Mouse (Mus musculus) left cerebral cortex, adult 11 months (tissue): ENCODE results near the gene Hnrnpu.

Source experiments
- DNase-seq: peaks from one replicate; pipeline ENCODE4 v3.0.0; 2022; ENCODE audit warnings: low spot score

Gene Hnrnpu

DNA sequence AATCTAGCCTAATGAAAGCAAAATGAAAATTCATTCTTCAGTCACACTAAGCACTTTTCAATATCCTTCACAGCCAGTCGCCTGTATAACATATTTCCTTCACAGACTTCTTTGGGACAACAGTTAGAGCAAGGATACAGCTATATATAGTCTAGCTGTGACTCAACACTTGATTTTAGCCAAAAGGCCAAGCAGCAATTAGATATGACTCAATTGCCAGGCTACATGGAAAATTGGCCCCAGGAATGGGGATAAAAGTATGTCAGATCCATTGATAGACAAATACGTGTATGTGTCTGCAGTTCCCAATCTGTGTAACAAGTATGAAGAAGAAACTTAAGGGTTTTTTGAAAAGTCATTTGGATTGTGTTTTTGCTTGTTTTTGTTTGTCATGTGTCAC, 2.6 kb upstream of the Hnrnpu start:
- no peak for DNase-seq

DNA sequence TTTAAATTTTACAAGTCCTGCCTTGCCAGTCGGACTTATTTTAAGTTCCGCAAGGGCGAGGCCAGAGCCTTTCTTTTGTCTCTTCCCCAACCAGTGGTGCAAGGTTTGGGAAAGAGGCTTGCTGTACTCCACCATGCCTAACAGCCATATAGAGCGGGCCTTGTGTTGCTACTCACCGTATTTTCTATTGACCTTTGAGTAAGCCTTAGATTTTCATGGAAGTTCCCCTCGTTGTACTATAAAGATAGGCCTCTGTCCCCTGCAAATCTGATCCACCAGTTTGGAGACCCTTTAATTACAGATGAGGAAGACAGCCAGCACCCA, 683 bp upstream of the Hnrnpu start:
- no peak for DNase-seq

DNA sequence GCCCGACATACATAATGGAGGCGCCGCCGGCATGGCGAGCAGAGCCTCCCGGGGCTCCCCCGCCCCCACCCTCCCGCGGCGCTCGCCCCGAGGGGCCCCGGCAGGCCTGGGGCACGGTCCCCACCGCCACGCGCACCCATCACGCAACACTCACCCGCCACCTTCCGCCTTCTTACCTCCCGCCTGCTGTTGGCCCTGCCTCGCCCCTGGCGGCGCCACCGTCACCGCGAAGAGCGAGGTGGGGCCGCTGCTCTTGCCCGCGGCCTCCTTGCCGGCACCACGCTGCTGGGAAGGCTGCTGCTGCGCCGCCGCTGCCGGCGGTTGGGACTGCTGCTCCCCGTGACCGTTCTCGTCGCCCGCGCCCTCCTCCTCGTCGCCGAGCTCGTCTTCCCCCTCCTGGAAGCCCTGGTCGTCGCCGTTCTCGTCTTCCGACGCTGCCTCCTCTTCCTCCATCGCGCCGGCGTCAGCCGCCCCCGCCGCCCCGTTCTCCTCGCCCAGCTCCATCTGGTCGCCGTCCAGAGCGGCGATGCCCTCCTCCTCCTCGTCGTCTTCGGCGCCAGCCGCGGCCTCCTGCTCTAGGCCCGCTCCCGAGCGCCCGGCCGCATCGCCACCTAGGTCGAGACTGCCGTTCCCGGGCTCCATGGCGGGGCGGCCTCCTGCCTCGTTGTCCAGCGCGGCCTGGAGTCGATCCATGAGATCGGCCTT, 668 bp downstream of the Hnrnpu start:
- DNase-seq: no peak

DNA sequence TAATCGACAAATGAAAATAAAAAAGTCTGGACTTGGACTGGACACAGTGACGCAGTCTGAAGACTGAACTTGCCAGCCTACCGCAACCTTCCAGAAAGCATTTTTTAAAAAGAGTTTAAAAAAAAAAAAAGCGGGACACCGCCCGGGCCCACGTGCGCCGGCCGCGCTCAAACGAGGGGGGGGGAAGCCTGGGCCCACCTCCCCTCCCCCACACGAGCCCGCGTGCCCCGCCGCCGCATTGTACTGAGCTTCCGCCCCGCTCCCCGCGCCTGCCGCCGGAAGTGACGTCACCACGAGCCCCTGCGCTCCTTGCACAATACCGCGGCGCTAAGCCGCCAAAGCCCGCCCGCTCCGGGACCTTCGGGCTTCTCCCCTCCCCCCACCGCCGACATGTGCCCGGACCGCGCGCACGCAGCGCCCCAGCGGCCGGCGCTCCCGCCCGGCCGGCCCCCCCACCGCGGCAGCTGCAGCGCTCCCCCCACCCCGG, 1.3 kb downstream of the Hnrnpu start:
- DNase-seq: peak; percentile 88

DNA sequence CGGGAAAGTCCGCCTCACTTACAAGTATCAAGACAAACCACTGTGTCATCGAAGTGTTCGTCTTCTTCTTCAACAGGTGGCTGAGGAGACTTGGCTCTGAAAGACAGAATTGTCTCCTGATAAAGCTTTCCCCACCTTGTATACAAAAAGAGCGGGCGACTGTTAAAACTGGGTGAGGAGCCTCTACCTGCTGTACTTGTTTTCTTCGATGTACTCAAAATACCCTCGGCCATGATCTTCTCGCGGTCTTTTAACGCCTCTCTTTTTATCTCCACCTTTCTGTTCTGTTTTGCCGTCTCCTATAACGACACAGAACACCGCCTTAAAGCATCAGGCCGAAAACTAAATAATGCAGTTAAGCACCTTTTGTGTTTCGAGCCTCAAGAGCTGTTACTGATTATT, 1.7 kb downstream of the Hnrnpu start:
- DNase-seq: no peak

DNA sequence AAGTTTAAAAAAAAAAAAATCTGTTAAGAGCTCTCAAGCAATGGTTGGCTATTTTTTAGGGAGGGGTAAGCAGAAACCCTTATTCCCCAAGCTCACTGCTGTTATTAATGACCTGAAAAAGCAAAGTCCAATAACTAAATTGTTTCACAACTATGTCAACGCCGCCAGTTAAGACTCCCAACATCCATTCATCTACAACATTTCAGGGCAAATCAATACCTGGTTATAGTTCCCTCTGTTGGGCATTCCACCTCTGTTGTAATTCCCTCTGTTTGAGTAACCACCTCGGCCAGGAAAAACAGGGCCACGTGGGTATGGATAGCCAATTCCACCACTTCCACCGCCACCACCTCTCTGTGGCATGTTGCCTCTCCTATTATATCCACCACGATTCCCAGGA, 7.7 kb downstream of the Hnrnpu start:
- no peak for DNase-seq

DNA sequence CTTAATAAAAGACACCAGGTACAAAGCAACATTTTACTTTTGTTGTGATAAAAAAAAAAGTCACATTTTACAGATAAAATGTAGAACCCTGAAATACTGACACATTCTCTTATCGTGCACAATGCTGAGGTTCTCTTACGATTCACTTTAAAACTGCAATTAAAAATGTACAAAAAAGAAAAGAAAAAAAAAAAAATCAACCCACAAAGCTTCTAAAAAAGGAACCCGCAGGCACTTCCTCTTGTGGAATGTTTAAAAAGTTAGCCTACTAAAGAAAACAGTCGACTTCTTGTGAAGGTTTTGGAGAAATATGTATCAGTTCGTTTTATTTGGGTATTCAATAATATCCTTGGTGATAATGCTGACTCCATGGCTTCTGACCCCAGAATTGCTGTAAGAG, 8.6 kb downstream of the Hnrnpu start:
- DNase-seq: no peak

DNA sequence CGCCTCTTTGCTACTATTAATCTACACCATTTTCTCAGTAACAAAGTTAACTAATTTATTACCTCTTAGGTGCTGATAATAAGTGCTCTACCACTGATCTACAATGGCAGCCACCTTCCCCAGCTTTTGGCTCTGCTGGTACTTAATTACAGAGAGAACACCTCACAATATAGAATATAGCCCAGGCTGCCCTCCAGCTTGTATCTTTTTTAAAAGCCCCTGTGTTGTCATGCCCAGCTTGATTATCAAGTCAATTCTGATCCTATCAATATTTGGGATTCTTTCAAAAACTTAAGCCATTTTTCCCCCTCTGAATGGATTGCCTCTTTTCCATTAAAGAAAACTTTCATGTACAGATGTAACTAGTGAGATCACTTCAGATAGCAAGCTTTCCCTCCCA, 10.6 kb downstream of the Hnrnpu start:
- no peak for DNase-seq

DNA sequence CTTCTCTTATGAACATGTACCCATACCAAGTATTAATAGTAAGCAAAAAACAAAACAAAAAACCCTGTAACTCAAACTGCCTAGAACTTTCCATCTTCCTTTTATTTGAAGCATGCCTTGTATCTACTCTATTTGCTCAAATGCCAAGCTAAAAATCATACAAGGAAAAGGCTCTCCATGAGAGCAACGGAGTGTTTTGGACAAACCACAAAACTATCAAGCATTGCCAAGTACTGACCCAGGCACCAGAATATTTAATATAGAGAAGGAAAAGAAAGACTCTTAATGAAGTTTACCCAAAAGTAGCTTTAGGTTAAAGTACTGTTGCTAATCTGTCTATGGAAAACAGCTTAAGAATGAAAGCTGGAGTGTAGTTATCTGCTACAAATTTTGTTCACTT, 11.2 kb downstream of the Hnrnpu start:
- no peak for DNase-seq

DNA sequence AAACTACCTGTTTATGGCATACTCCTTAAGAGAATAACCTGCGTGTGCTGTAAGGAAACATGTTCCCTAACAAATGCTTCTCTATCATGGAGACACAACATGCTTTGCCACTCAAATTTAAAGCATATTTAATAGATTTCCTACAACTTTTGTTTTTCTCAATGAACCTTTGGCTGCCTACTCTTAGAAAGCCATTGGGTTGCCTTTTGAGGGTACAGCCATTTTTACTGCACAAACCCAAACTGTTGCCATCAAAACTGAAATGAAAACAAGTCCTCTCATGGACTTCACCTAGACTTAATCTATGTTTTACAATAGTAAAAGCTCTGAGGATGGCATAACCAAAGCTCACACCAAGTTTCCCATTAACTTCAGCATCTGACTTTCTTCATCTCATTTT, 13.0 kb downstream of the Hnrnpu start:
- no peak for DNase-seq

DNA sequence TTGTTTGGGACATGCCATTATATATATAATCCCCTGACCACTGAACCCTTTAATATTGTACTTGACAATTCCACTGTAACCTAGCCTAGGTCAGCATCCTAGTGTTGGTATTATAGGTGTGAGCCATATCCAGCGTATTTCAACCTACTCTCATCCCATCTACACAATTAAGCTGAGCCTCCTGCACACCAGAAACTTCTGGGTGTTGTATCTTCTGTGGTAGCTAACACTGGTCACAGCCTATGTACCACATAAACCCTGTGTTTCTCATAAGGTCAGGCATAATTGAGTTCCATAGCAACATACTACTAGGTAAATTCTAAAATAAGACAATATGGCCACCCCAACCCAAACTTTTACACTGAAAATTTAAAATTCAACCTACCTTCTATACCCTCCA, 14.4 kb downstream of the Hnrnpu start:
- no peak for DNase-seq

DNA sequence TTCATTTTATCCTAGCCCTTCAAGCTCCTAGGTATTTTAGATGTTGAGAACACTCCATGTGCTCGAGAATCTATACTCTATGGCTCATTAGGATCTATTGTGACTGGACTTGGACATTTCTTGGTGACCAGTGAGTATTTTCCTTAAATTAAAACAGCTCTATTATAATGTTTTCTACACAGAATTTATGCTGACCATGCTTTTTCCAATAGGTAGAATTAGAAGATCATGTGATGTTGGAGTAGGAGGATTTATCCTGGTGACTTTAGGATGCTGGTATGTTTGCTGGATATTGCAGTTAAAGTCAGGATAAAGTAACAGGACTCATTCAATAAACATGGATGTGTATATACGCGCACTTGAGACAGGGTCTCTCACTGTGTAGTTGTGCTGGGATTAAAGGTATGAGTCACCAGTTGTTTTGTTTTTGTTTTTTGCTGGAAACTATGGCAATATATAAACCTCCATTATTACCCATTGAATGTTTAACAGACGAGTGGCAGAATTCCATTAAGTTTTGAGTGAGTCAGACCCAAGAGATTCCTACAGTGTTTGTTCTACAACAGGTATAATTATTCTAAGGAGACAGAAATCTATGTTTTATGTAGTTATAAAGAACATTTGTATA, 15.8 kb downstream of the Hnrnpu start:
- no peak for DNase-seq

DNA sequence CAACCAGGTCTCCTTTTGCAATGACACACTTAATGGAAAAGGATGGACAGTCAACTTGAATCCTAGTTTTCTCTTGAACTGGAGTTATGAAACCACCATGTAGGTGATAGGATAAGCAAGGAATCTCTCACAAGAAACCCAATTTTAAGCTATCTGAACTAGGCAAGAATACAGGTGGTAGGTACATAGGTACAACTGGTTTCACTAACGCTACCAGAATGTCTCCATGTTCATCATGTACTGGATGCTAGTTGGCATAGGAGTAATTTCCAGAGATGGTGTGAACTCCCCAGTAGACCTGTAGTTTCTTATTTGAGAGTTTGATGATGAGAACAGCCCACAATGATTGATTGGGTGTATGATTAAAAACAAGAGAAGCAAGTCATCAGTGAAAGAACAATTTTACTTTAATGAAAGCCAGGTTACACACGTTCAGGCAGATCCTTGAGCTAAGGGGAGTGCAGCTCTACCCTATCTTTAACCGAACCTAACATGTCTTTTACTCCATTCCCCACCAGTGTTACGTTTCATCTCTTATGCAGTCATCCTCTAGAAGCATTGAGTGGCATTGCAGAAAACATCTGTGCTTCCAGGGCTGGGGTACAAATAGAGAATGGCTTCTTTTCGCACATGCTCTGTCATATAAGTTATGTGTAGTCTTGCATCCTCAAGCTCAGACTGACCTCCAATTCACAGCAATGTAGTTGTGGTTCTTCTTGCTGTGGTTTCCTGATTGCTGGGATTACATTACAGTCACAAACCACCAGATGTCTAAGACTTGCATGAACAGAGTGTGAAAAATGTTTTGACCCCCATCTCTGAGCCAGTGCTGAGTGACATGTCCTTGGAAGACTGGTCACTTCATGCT, 16.6 kb downstream of the Hnrnpu start:
- DNase-seq: no peak

DNA sequence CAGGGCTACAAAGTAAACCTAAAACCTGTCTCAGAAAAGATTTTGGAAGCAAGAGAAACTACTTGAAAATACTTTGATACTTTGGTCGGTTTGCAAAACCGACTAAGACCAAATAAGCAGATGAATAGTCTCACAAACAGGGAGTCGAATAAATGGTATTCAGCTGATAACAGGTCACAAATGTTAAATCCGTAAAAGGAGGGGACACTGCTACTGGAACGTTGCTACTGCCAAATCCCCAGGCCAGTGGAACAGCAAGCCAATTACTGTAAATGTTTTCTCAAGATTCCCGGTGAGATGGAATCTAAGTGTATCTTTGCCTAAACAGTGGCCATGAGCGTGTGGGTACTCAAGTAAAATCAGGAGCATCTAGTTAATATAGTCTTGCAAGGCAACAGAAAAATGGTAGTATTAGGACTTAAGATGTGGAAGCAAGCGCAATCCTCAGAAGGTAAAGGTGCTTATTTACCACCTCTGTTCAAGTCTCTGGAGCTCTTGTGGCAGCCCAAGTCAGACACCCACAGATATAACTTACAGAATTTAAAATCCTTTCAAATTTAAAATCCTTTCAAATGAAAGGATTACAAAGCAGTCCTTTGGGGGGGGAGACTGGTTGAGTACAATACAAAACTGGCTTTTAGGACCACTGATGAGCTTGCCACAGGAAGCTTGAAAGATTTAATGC, 17.4 kb downstream of the Hnrnpu start:
- no peak for DNase-seq

DNA sequence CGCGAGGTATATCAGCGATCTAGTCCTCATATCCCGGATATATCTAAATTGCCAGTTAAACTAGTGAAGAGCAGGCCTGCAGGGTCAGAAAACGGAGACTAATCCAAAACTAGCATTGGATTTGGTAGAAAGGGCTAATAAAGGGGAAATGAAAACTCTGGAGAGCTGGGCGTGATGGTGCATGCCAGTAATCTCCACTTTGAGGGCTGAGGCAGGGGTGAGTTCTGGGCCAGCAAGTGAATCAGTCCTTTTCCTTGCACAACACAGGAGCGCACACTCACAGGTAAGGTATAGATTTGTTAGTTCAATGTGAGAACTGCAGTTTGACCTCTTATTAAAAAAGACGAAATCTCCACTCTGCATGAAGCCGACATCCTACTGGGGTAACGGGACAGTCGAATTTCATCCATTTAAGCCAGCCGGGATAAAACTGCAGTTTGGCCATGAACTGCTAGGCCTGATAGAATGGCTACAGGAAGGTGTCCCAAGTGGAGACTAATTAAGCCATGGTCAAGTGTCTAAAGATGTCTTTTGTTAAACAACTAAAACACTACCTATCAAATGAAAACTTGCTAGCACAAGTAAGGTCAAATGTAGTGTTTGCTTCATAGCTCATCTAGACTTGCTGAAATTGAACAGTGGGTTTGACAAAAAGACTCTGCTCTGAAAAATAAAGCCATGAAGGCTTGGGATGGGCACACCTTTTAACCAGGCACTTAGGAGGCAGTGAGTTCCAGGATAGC, 18.1 kb downstream of the Hnrnpu start:
- no peak for DNase-seq

DNA sequence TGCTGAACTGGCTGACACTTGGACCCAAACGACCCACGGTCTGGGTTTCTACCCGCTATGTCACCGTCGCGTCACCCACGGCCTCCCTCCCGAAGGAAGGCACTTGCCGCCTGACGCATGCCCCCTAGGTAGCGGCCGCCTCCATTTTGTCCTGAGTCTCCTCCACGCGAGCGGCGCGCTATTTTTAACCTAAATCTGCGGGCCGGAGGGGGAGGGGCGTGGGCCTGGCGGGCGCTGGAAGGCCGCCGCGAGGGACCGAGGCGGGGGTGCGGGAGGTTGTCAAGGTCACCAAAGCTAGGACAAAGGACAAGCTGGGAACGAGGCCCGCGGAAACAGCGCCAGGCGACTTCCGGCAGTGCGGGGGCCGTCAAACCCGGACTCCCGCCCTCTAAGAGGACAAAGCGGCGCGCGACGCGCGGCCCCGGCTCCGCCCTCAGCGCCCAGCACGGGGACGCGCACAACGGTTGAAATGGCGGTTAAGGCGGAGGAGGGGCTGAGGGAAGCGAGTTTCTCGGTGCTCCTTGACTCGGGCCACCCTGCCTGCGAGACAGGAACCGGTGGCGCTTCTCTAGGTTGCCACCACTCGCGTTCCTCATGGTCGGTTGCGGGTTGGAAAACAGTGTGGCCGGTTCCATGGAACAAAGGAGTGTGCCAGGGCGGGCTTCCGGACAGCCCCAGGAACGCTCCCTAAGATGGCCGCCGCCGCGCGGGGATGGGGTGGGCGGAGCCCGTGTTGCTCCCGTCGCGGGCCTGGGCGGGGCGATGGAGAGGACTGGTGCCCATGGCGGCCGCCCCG, 19.0 kb downstream of the Hnrnpu start, which contains the start of gene Cox20:
Gene Cox20 (plus strand): TSS at position 742 of the 796 bp plus-strand sequence.
- peak; percentile 92 for DNase-seq

DNA sequence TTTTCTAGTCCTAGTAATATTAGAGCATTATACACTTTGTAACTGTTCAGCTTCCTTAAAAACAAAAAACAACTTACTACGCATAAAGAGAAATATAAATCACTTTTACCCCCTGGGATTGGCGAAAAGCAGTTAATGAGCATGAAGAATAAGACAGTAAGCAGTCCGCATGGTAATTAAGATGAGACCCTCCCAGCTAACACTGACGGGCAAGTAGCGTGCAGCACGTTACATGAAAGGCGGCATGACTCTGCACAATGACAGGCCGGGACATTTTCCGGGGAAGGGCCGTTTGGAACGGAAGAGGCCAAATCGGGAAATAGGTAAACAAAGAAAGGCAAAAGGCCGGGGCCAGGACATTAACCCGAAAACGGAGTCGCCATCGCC, 19.6 kb downstream of the Hnrnpu start:
- DNase-seq: no peak

DNA sequence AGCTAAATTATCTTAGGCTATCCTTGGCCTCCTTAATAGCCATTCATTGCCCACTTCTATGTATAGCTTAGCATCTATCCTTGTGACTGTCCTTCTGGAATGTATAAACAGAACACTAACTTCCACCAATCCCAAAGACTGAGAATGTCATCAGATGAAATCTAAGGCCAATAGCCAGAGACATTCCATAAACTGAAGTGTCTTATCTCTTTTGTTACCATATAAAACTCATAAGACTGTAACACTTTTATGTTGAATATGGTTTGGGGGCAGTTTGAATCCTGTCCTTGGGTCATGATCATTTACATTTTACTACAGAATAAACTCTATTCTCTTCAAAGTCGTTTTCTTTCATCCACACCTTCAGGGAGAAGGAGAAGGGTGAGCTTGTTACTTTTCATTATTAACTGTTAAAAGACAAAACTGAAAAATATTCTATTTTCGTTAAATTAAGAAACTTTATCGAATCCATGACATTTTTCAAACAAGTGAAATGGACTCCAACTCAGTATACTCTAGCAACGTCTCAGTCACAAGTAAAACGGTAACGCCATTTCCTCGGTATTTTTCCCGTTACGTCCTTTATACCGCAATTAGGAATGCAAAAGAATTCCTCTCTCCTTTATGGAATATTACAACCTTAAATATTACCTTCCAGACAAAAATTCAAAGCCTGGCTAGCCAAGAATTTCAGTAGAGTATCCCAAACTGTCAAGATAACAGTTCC, 20.2 kb downstream of the Hnrnpu start:
- DNase-seq: no peak

DNA sequence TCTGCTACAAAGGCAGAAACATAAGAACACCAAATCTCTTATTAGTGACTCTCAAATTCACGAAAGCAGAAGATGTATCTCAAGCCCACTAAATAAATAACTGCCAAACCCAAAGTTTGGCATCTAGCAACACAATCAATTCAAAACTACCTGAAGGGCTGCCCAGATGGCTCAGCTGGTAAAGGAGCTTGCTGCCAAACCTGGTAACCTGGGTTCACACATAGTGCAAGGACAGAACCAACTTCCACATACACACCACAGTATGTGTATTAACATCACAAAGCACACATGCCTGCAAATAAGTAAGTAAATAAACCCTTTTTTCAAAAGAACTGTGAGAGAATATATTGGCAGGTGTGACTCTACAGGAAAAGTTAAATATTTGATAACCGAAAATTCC, 23.4 kb downstream of the Hnrnpu start:
- DNase-seq: no peak

DNA sequence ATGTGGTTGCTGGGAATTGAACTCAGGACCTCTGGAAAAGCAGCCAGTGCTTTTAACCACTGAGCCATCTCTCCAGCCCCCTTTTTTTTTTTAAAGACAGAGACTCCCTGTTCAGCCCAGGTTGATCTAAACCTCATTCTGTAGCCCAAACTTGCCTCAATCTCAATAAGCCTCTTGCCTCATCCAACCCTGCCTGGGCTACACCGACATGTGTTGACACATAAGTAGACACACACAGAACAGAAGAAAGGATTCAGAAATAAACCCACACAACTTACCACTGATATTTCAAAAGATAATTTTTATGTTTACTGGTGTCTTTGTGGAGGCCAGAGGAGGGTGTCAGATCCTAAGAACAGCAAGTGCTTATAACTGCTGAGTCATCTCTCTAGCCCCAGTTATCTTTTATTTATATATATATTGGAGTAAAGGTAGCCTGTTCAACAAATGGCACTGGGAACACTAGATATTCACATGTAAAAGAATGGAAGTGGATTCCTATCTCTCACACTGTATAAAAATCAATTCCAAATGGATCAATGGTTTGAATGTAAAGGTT, 24.5 kb downstream of the Hnrnpu start:
- DNase-seq: no peak
